Comparison of ENCODE assay signal across 28 mouse cellular contexts in genomic region chr1:33624441-33624840, GRCm38 (mm10). TPM values are rescaled to one million over a fixed set of nuclear protein-coding genes. Genes with fewer than 3 reads are reported as not detected.
DNase-seq lines count a peak whose midpoint lies in the region; ATAC-seq and TF ChIP-seq lines count a peak whose summit lies in the region.
"Had no signal": no experiment of that assay in that cellular context is flagged by ENCODE, and none has a peak within 500 bp of the region (broad histone marks: within the 10 kb centered on the region; RNA-seq: fewer than 3 reads in every experiment).

No protein-coding gene starts in this region.

- H3K27me3 ChIP-seq in megakaryocyte, embryonic 14.5 days (replicated peaks): no peaks in the 10 kb centered on the region
- H3K27me3 ChIP-seq in liver, embryonic 14.5 days (ENCODE audit: control insufficient read depth, insufficient read depth, low read length): no peaks in the 10 kb centered on the region
- H3K27me3 ChIP-seq in liver, postnatal 0 days (ENCODE audit: insufficient read depth, low read length): no peaks in the 10 kb centered on the region
- H3K27me3 ChIP-seq in intestine, postnatal 0 days (replicated peaks; ENCODE audit: control insufficient read depth, insufficient read depth, low read length): no peaks in the 10 kb centered on the region
- H3K27me3 ChIP-seq: embryonic facial prominence, embryonic 13.5 days; forebrain, embryonic 12.5 days; forebrain, embryonic 15.5 days; heart, embryonic 13.5 days; hindbrain, embryonic 13.5 days had no signal

- H3K4me1 ChIP-seq in megakaryocyte, embryonic 14.5 days: peaks cover 37% of the 10 kb centered on the region
- H3K4me1 ChIP-seq in liver, embryonic 14.5 days (replicated peaks; ENCODE audit: control insufficient read depth in 2 of 2, insufficient read depth in 2 of 2, low read length in 1 of 2): peaks cover 58 to 65% of the 10 kb centered on the region in 2 experiments
- peaks cover 12% of the 10 kb centered on the region for H3K4me1 ChIP-seq in liver, postnatal 0 days (ENCODE audit: insufficient read depth)
- H3K4me1 ChIP-seq in intestine, postnatal 0 days (replicated peaks; ENCODE audit: control insufficient read depth, insufficient read depth, low read length): no peaks in the 10 kb centered on the region
- H3K4me1 ChIP-seq: embryonic facial prominence, embryonic 10.5 days; embryonic facial prominence, embryonic 13.5 days; forebrain, embryonic 12.5 days; heart, embryonic 10.5 days; heart, embryonic 13.5 days; hindbrain, embryonic 13.5 days had no signal

- peak; percentile 57 for DNase-seq in MEL-GATA-1-ER (ENCODE audit: extremely low read depth, low read depth)
- DNase-seq in liver, embryonic 14.5 days (ENCODE audit: low read depth in 3 of 3, low spot score in 3 of 3): no peak
- no peak for DNase-seq in liver, postnatal 0 days
- no peak for DNase-seq in right cerebral cortex, postnatal 36 days (ENCODE audit: low spot score in 2 of 2)
- DNase-seq in urinary bladder, adult 2 months (ENCODE audit: low spot score): no peak
- DNase-seq: adrenal gland, adult 8-10 months; adrenal gland, postnatal 25 days; cerebellum, adult 11-12 months; cerebellum, adult 8-10 months; cerebellum, postnatal 10 days; cerebellum, postnatal 36 days; embryo, embryonic 11 days; gastrocnemius, postnatal 25 days; heart, adult 2 months; heart, postnatal 14 days had no signal

- no peak for TF ChIP-seq EP300 in liver, embryonic 14.5 days (IDR thresholded peaks at IDR 0.05; ENCODE audit: low read depth)
- TF ChIP-seq EP300 in liver, postnatal 0 days (IDR thresholded peaks at IDR 0.05; ENCODE audit: low read depth): no peak

- WGBS in liver, embryonic 14.5 days (ENCODE audit: insufficient replicate concordance): 28% methylated on average over 4 of the region's 4 CpGs
- 60% methylated on average over 4 of the region's 4 CpGs for WGBS in liver, postnatal 0 days (ENCODE audit: insufficient replicate concordance)
- 78% methylated on average over 4 of the region's 4 CpGs for WGBS in intestine, postnatal 0 days

- H3K36me3 ChIP-seq in megakaryocyte, embryonic 14.5 days (replicated peaks; ENCODE audit: low read length): peaks cover 75% of the 10 kb centered on the region
- H3K36me3 ChIP-seq in liver, embryonic 14.5 days (replicated peaks; ENCODE audit: control insufficient read depth, insufficient read depth, low read depth): peaks cover 36% of the 10 kb centered on the region
- peaks cover 16% of the 10 kb centered on the region for H3K36me3 ChIP-seq in liver, postnatal 0 days (replicated peaks; ENCODE audit: insufficient read depth, low read length)
- H3K36me3 ChIP-seq in intestine, postnatal 0 days (ENCODE audit: control insufficient read depth, insufficient read depth): peaks cover 10% of the 10 kb centered on the region; the same call in 1 of the 2 replicates
- H3K36me3 ChIP-seq: forebrain, embryonic 15.5 days had no signal

- peak overlapping the region; percentile 52 for H3K9ac ChIP-seq in liver, embryonic 14.5 days (replicated peaks)
- H3K9ac ChIP-seq in liver, postnatal 0 days (replicated peaks): no peak overlapping the region
- H3K9ac ChIP-seq in intestine, postnatal 0 days (ENCODE audit: low read depth, low read length): no peak overlapping the region
- H3K9ac ChIP-seq: embryonic facial prominence, embryonic 13.5 days; forebrain, embryonic 12.5 days; forebrain, embryonic 15.5 days; heart, embryonic 13.5 days; hindbrain, embryonic 13.5 days had no signal

- H3K4me2 ChIP-seq in liver, embryonic 14.5 days (ENCODE audit: low read depth): peak overlapping the region; percentile 42
- H3K4me2 ChIP-seq in liver, postnatal 0 days (ENCODE audit: low read depth, low read length): no peak overlapping the region
- no peak overlapping the region for H3K4me2 ChIP-seq in intestine, postnatal 0 days (replicated peaks; ENCODE audit: low read depth)
- H3K4me2 ChIP-seq: embryonic facial prominence, embryonic 13.5 days; forebrain, embryonic 12.5 days; forebrain, embryonic 15.5 days; heart, embryonic 13.5 days; hindbrain, embryonic 13.5 days had no signal

- peak overlapping the region; percentile 62 for H3K27ac ChIP-seq in liver, embryonic 14.5 days
- H3K27ac ChIP-seq in liver, postnatal 0 days (ENCODE audit: low read depth): peak overlapping the region; percentile 46; the same call in 1 of the 2 replicates
- no peak overlapping the region for H3K27ac ChIP-seq in intestine, postnatal 0 days (ENCODE audit: low read depth, low read length)
- H3K27ac ChIP-seq: embryonic facial prominence, embryonic 10.5 days; embryonic facial prominence, embryonic 13.5 days; forebrain, embryonic 12.5 days; forebrain, embryonic 15.5 days; heart, adult 2 months; heart, embryonic 10.5 days; heart, embryonic 13.5 days; hindbrain, embryonic 13.5 days had no signal

- TF ChIP-seq CTCF in liver, embryonic 14.5 days (IDR thresholded peaks at IDR 0.05; ENCODE audit: low read depth): no peak
- TF ChIP-seq CTCF in liver, postnatal 0 days (IDR thresholded peaks at IDR 0.05; ENCODE audit: low read depth): no peak
- TF ChIP-seq CTCF in intestine, postnatal 0 days (IDR thresholded peaks at IDR 0.05; ENCODE audit: low read depth): no peak

- no peak for ATAC-seq in megakaryocyte, adult 5-6 weeks (ENCODE audit: poor library complexity, severe bottlenecking)
- ATAC-seq in liver, embryonic 14.5 days (ENCODE audit: insufficient read depth): no peak
- ATAC-seq in liver, postnatal 0 days: 0 out of 2 replicates have a peak, but pooled peaks have one; percentile 12
- ATAC-seq in intestine, postnatal 0 days: no peak
- ATAC-seq: activated CD4-positive, CD25-positive, alpha-beta regulatory T cell, adult 4 months; CD4-positive, CD25-positive, alpha-beta regulatory T cell, adult 4 months; forebrain, embryonic 15.5 days; hindbrain, embryonic 16.5 days had no signal

- peak overlapping the region; percentile 1 for H3K4me3 ChIP-seq in megakaryocyte, embryonic 14.5 days (replicated peaks)
- H3K4me3 ChIP-seq in liver, embryonic 14.5 days (ENCODE audit: insufficient read depth in 1 of 2, low read depth in 2 of 2, low read length in 2 of 2): no peak overlapping the region
- no peak overlapping the region for H3K4me3 ChIP-seq in liver, postnatal 0 days (ENCODE audit: low read depth, low read length)
- H3K4me3 ChIP-seq in intestine, postnatal 0 days (ENCODE audit: low read depth, low read length): no peak overlapping the region
- H3K4me3 ChIP-seq: embryonic facial prominence, embryonic 10.5 days; embryonic facial prominence, embryonic 13.5 days; forebrain, embryonic 12.5 days; forebrain, embryonic 15.5 days; heart, adult 2 months; heart, embryonic 10.5 days; heart, embryonic 13.5 days; hindbrain, embryonic 13.5 days had no signal

- H3K9me3 ChIP-seq in megakaryocyte, embryonic 14.5 days: no peaks in the 10 kb centered on the region
- H3K9me3 ChIP-seq in liver, embryonic 14.5 days (ENCODE audit: control insufficient read depth, low read length): no peaks in the 10 kb centered on the region
- no peaks in the 10 kb centered on the region for H3K9me3 ChIP-seq in liver, postnatal 0 days (ENCODE audit: low read length)
- H3K9me3 ChIP-seq in intestine, postnatal 0 days (ENCODE audit: control insufficient read depth): no peaks in the 10 kb centered on the region
- H3K9me3 ChIP-seq: embryonic facial prominence, embryonic 10.5 days; embryonic facial prominence, embryonic 13.5 days; forebrain, embryonic 12.5 days; forebrain, embryonic 15.5 days; heart, embryonic 10.5 days; heart, embryonic 13.5 days; hindbrain, embryonic 13.5 days had no signal

RNA-seq across cellular contexts. Expression of gene Prim2, which starts 45.2 kb away (rescaled TPM):
- polyA plus RNA-seq in megakaryocyte, embryonic 14.5 days (2012; ENCODE audit: insufficient read depth, low replicate concordance): 1.4 and 2.1 TPM in 2 replicates
- 35.7 and 45.3 TPM in 2 replicates for total RNA-seq in megakaryocyte, adult 5-6 weeks (2015)
- total RNA-seq in megakaryocyte, adult 5-6 weeks (2017): 48.3 and 51.7 TPM in 2 replicates
- 23.4 and 34.1 TPM in 2 replicates for polyA plus RNA-seq in liver, embryonic 14.5 days (2012; rRNA removed)
- polyA plus RNA-seq in liver, embryonic 14.5 days (2014; fragmentation: Nextera tagmentation; extraction: Ambion mirVana): 38.1 and 40.7 TPM in 2 replicates
- polyA plus RNA-seq in liver, postnatal 0 days (2015; fragmentation: Nextera tagmentation; extraction: Ambion mirVana): 14.1 and 15.7 TPM in 2 replicates
- 8.4 and 8.8 TPM in 2 replicates for polyA plus RNA-seq in intestine, postnatal 0 days (2015; fragmentation: Nextera tagmentation; extraction: Ambion mirVana)
- polyA plus RNA-seq in urinary bladder, adult 2 months (2012; rRNA removed): 9.0 and 10.8 TPM in 2 replicates
